Mouse (Mus musculus): Measurements from ENCODE around the gene Ccdc58. TPM values are rescaled to one million over a fixed set of nuclear protein-coding genes. Genes with fewer than 3 reads are reported as not detected.
"Not testable (repeated sequence)": the region's sequence is repeated elsewhere in the genome, so short reads cannot be mapped to it uniquely, and the experiment has no call there.

Ccdc58 gene
- polyA plus RNA-seq, 1 experiment from 2014 or later = 101 TPM

- WGBS = 92% methylated on average over 11 of the region's 11 CpGs
- H3K27me3 ChIP-seq (ENCODE audit: insufficient read depth, poor library complexity, severe bottlenecking) = no peaks in the 10 kb centered on the region
- H3K4me1 ChIP-seq = no peaks in the 10 kb centered on the region
- peaks cover 56% of the 10 kb centered on the region for H3K36me3 ChIP-seq
- DNase-seq (ENCODE audit: low spot score) = no peak
- H3K9me3 ChIP-seq = no peaks in the 10 kb centered on the region
- H3K4me3 ChIP-seq = no peak overlapping the region
- H3K27ac ChIP-seq = no peak overlapping the region
Measured at GRCm38 (mm10) chr16:36090785-36091509, 19.5 kb downstream of the Ccdc58 start.

- Histone ChIP-seq H3K9me3 (no peaks in the 10 kb centered on the region), H3K27ac (no peak overlapping the region), H3K36me3 (peaks cover 32% of the 10 kb centered on the region), H3K4me3 (no peak overlapping the region), H3K27me3 (ENCODE audit: insufficient read depth, poor library complexity, severe bottlenecking) (no peaks in the 10 kb centered on the region), H3K4me1 (no peaks in the 10 kb centered on the region)
- WGBS = 90% methylated on average over 3 of the region's 3 CpGs
- DNase-seq (ENCODE audit: low spot score) = no peak
Measured at GRCm38 (mm10) chr16:36094079-36094478, 22.6 kb downstream of the Ccdc58 start.

GRCm38 (mm10) chr16:36097813-36098499 lies 26.5 kb downstream of the Ccdc58 start:
- H3K9me3 ChIP-seq; DNase-seq (ENCODE audit: low spot score); H3K27me3 ChIP-seq (ENCODE audit: insufficient read depth, poor library complexity, severe bottlenecking); H3K27ac ChIP-seq; H3K4me1 ChIP-seq; H3K36me3 ChIP-seq; H3K4me3 ChIP-seq: not testable (repeated sequence)
- WGBS = 88% methylated on average over 12 of the region's 12 CpGs

- DNase-seq (ENCODE audit: low spot score) = no peak
- Histone ChIP-seq H3K9me3 (0 out of 2 replicates have a peak, but pooled peaks cover 4% of the 10 kb centered on the region), H3K36me3 (no peaks in the 10 kb centered on the region), H3K27ac (no peak overlapping the region), H3K27me3 (ENCODE audit: insufficient read depth, poor library complexity, severe bottlenecking) (no peaks in the 10 kb centered on the region), H3K4me1 (no peaks in the 10 kb centered on the region), H3K4me3 (no peak overlapping the region)
- 89% methylated on average over 1 of the region's 1 CpGs for WGBS
Measured at GRCm38 (mm10) chr16:36101526-36101925, 30.0 kb downstream of the Ccdc58 start.

- no peak overlapping the region for H3K4me3 ChIP-seq
- WGBS = 71% methylated on average over 1 of the region's 1 CpGs
Measured at GRCm38 (mm10) chr16:36102211-36102610, 30.7 kb downstream of the Ccdc58 start.

GRCm38 (mm10) chr16:36111486-36111885 lies 40.0 kb downstream of the Ccdc58 start:
- DNase-seq (ENCODE audit: low spot score); H3K36me3 ChIP-seq; H3K27ac ChIP-seq; H3K27me3 ChIP-seq (ENCODE audit: insufficient read depth, poor library complexity, severe bottlenecking); H3K4me3 ChIP-seq; H3K4me1 ChIP-seq; H3K9me3 ChIP-seq: not testable (repeated sequence)

More at GRCm38 (mm10) chr16:36102211-36102610, 30.7 kb downstream of the Ccdc58 start:
- no peaks in the 10 kb centered on the region for H3K4me1 ChIP-seq
- H3K9me3 ChIP-seq = 0 out of 2 replicates have a peak, but pooled peaks cover 4% of the 10 kb centered on the region
- no peak overlapping the region for H3K27ac ChIP-seq
- no peaks in the 10 kb centered on the region for H3K36me3 ChIP-seq
- H3K27me3 ChIP-seq (ENCODE audit: insufficient read depth, poor library complexity, severe bottlenecking) = no peaks in the 10 kb centered on the region
- DNase-seq (ENCODE audit: low spot score) = no peak

- H3K9me3 ChIP-seq; H3K4me3 ChIP-seq; H3K27ac ChIP-seq; H3K27me3 ChIP-seq (ENCODE audit: insufficient read depth, poor library complexity, severe bottlenecking); H3K36me3 ChIP-seq; DNase-seq (ENCODE audit: low spot score); H3K4me1 ChIP-seq: not testable (repeated sequence)
- 86% methylated on average over 6 of the region's 6 CpGs for whole genome bisulfite sequencing
Measured at GRCm38 (mm10) chr16:36115751-36116150, 44.3 kb downstream of the Ccdc58 start.

GRCm38 (mm10) chr16:36128092-36128491 lies 56.6 kb downstream of the Ccdc58 start:
- Histone ChIP-seq H3K4me1 (no peaks in the 10 kb centered on the region), H3K27ac (no peak overlapping the region), H3K9me3 (no peaks in the 10 kb centered on the region), H3K36me3 (no peaks in the 10 kb centered on the region), H3K4me3 (no peak overlapping the region), H3K27me3 (ENCODE audit: insufficient read depth, poor library complexity, severe bottlenecking) (no peaks in the 10 kb centered on the region)
- DNase-seq (ENCODE audit: low spot score) = no peak
- WGBS = 79% methylated on average over 7 of the region's 7 CpGs

GRCm38 (mm10) chr16:36131141-36131540 lies 59.7 kb downstream of the Ccdc58 start, which contains the start of gene Csta1:
Gene Csta1, minus strand, starts transcription at chr16:36131241.
- 63% methylated on average over 1 of the region's 1 CpGs for WGBS
- Histone ChIP-seq H3K27ac (no peak within 1 kb of the TSS), H3K4me1 (no peaks in the 10 kb centered on the region), H3K9me3 (no peaks in the 10 kb centered on the region), H3K36me3 (no peaks in the 10 kb centered on the region), H3K4me3 (no peak within 1 kb of the TSS), H3K27me3 (ENCODE audit: insufficient read depth, poor library complexity, severe bottlenecking) (no peaks in the 10 kb centered on the region)
- DNase-seq (ENCODE audit: low spot score) = no peak

- WGBS = 69% methylated on average over 2 of the region's 2 CpGs
Measured at GRCm38 (mm10) chr16:36138201-36138600, 66.7 kb downstream of the Ccdc58 start.

More at GRCm38 (mm10) chr16:36138201-36138600, 66.7 kb downstream of the Ccdc58 start:
- no peak for DNase-seq (ENCODE audit: low spot score)
- no peaks in the 10 kb centered on the region for H3K4me1 ChIP-seq
- no peaks in the 10 kb centered on the region for H3K9me3 ChIP-seq
- H3K4me3 ChIP-seq = no peak overlapping the region
- no peaks in the 10 kb centered on the region for H3K36me3 ChIP-seq
- no peaks in the 10 kb centered on the region for H3K27me3 ChIP-seq (ENCODE audit: insufficient read depth, poor library complexity, severe bottlenecking)
- no peak overlapping the region for H3K27ac ChIP-seq

Other genes with a start within 250 kb of the Ccdc58 start
- 0.15 and 0.22 TPM in 2 replicates for gene Parp14, start 200.1 kb upstream of the Ccdc58 start, polyA plus RNA-seq (2016; fragmentation: Nextera tagmentation; extraction: Ambion mirVana)
- 1.9 and 4.2 TPM in 2 replicates for gene Parp9, start 133.2 kb upstream of the Ccdc58 start, polyA plus RNA-seq (2016; fragmentation: Nextera tagmentation; extraction: Ambion mirVana)
- 2.0 and 2.9 TPM in 2 replicates for gene Dtx3l, start 132.5 kb upstream of the Ccdc58 start, polyA plus RNA-seq (2016; fragmentation: Nextera tagmentation; extraction: Ambion mirVana)
- gene Kpna1, start 92.9 kb upstream of the Ccdc58 start, polyA plus RNA-seq (2016; fragmentation: Nextera tagmentation; extraction: Ambion mirVana) = 51.8 and 60.5 TPM in 2 replicates
- 5.4 and 5.9 TPM in 2 replicates for gene Wdr5b, start 30.5 kb upstream of the Ccdc58 start, polyA plus RNA-seq (2016; fragmentation: Nextera tagmentation; extraction: Ambion mirVana)
- gene Fam162a, start 91 bp upstream of the Ccdc58 start, polyA plus RNA-seq (2016; fragmentation: Nextera tagmentation; extraction: Ambion mirVana) = 619 and 675 TPM in 2 replicates
- not detected in 2 replicates for gene Csta1, start 59.6 kb downstream of the Ccdc58 start, polyA plus RNA-seq (2016; fragmentation: Nextera tagmentation; extraction: Ambion mirVana)
- gene Stfa2l1, start 85.1 kb downstream of the Ccdc58 start, polyA plus RNA-seq (2016; fragmentation: Nextera tagmentation; extraction: Ambion mirVana) = not detected in 2 replicates
- not detected in 2 replicates for gene Gm5483, start 112.5 kb downstream of the Ccdc58 start, polyA plus RNA-seq (2016; fragmentation: Nextera tagmentation; extraction: Ambion mirVana)
- gene Gm5416, start 138.7 kb downstream of the Ccdc58 start, polyA plus RNA-seq (2016; fragmentation: Nextera tagmentation; extraction: Ambion mirVana) = not detected in 2 replicates
- not detected in 2 replicates for gene 2010005H15Rik, start 149.8 kb downstream of the Ccdc58 start, polyA plus RNA-seq (2016; fragmentation: Nextera tagmentation; extraction: Ambion mirVana)
- 0.25 TPM in 1 of 2 replicates, not detected in the other for gene Stfa1, start 205.3 kb downstream of the Ccdc58 start, polyA plus RNA-seq (2016; fragmentation: Nextera tagmentation; extraction: Ambion mirVana)

Data from heart, embryonic 10.5 days (tissue).